Mouse (Mus musculus): Measurements from ENCODE around the gene Mki67.

The Mki67 gene

GRCm38 (mm10) chr7:135676722-135677121 is 39.4 kb downstream of the Mki67 start:
- no peak for DNase-seq (ENCODE audit: extremely low read depth, low read depth, low spot score)

GRCm38 (mm10) chr7:135673576-135673975 is 42.6 kb downstream of the Mki67 start:
- DNase-seq (ENCODE audit: extremely low read depth, low read depth, low spot score): no peak

GRCm38 (mm10) chr7:135668852-135669739 is 47.1 kb downstream of the Mki67 start:
- no peak for DNase-seq (ENCODE audit: extremely low read depth, low read depth, low spot score)

- DNase-seq (ENCODE audit: extremely low read depth, low read depth, low spot score): no peak
Measured at GRCm38 (mm10) chr7:135666314-135666713, 49.8 kb downstream of the Mki67 start.

GRCm38 (mm10) chr7:135664211-135664610 is 52.0 kb downstream of the Mki67 start:
- DNase-seq (ENCODE audit: extremely low read depth, low read depth, low spot score): no peak

- DNase-seq (ENCODE audit: extremely low read depth, low read depth, low spot score): peak; percentile 94
Measured at GRCm38 (mm10) chr7:135660314-135660713, 55.8 kb downstream of the Mki67 start.

GRCm38 (mm10) chr7:135659314-135659935 is 56.7 kb downstream of the Mki67 start:
- peak; percentile 98 for DNase-seq (ENCODE audit: extremely low read depth, low read depth, low spot score)

- no peak for DNase-seq (ENCODE audit: extremely low read depth, low read depth, low spot score)
Measured at GRCm38 (mm10) chr7:135658150-135658549, 58.0 kb downstream of the Mki67 start.

- no peak for DNase-seq (ENCODE audit: extremely low read depth, low read depth, low spot score)
Measured at GRCm38 (mm10) chr7:135655113-135655512, 61.0 kb downstream of the Mki67 start.

GRCm38 (mm10) chr7:135654288-135654687 is 61.9 kb downstream of the Mki67 start:
- no peak for DNase-seq (ENCODE audit: extremely low read depth, low read depth, low spot score)

GRCm38 (mm10) chr7:135653601-135654000 is 62.6 kb downstream of the Mki67 start:
- no peak for DNase-seq (ENCODE audit: extremely low read depth, low read depth, low spot score)

- DNase-seq (ENCODE audit: extremely low read depth, low read depth, low spot score): no peak
Measured at GRCm38 (mm10) chr7:135652781-135653180, 63.4 kb downstream of the Mki67 start.

- DNase-seq (ENCODE audit: extremely low read depth, low read depth, low spot score): no peak
Measured at GRCm38 (mm10) chr7:135651831-135652511, 64.2 kb downstream of the Mki67 start.

GRCm38 (mm10) chr7:135650061-135650460 is 66.1 kb downstream of the Mki67 start:
- DNase-seq (ENCODE audit: extremely low read depth, low read depth, low spot score): no peak

GRCm38 (mm10) chr7:135649306-135649705 is 66.9 kb downstream of the Mki67 start:
- DNase-seq (ENCODE audit: extremely low read depth, low read depth, low spot score): no peak

- no peak for DNase-seq (ENCODE audit: extremely low read depth, low read depth, low spot score)
Measured at GRCm38 (mm10) chr7:135648821-135649220, 67.3 kb downstream of the Mki67 start.

GRCm38 (mm10) chr7:135646976-135647375 is 69.2 kb downstream of the Mki67 start:
- DNase-seq (ENCODE audit: extremely low read depth, low read depth, low spot score): no peak

- no peak for DNase-seq (ENCODE audit: extremely low read depth, low read depth, low spot score)
Measured at GRCm38 (mm10) chr7:135644452-135644851, 71.7 kb downstream of the Mki67 start.

GRCm38 (mm10) chr7:135641698-135642507 is 74.3 kb downstream of the Mki67 start:
- no peak for DNase-seq (ENCODE audit: extremely low read depth, low read depth, low spot score)
